Mouse (Mus musculus) hindbrain, embryonic 13.5 days (tissue): ENCODE measurements around the gene Map4k1. TPM values are rescaled to one million over a fixed set of nuclear protein-coding genes. Genes with fewer than 3 reads are reported as not detected.

ENCODE experiments used
- ATAC-seq: fragments of 200-750 bp; cut with Nextera tagmentation; 2 replicates; pipeline ENCODE4 v1.8.0; 2017; ENCODE audit warnings: moderate TSS enrichment; ENCODE audit not compliant: low FRiP score
- H3K27ac ChIP-seq: fragments of 300-500 bp; sonication (generic); 2 replicates; pipeline ENCODE4 v1.5.1; 2015; ENCODE audit warnings: inconsistent platforms, mild to moderate bottlenecking, moderate library complexity
- H3K27me3 ChIP-seq: fragments of 300-500 bp; sonication (generic); 2 replicates; pipeline ENCODE4 v1.6.1; 2015; ENCODE audit warnings: mild to moderate bottlenecking, inconsistent platforms
- H3K36me3 ChIP-seq: fragments of 300-500 bp; sonication (generic); 2 replicates; pipeline ENCODE4 v1.6.1; 2015; ENCODE audit warnings: mild to moderate bottlenecking, inconsistent platforms
- H3K4me1 ChIP-seq: fragments of 300-500 bp; sonication (generic); replicated peaks from 2 replicates; pipeline ENCODE4 v1.6.1; 2015; ENCODE audit warnings: inconsistent platforms
- H3K4me2 ChIP-seq: fragments of 300-500 bp; sonication (generic); 2 replicates; pipeline ENCODE4 v1.6.1; 2015; ENCODE audit warnings: inconsistent platforms, mild to moderate bottlenecking, moderate library complexity
- H3K4me3 ChIP-seq: fragments of 300-500 bp; sonication (generic); 2 replicates; pipeline ENCODE4 v1.5.1; 2015; ENCODE audit warnings: mild to moderate bottlenecking, inconsistent platforms
- H3K9ac ChIP-seq: fragments of 300-500 bp; sonication (generic); 2 replicates; pipeline ENCODE4 v1.6.1; 2015; ENCODE audit warnings: mild to moderate bottlenecking, inconsistent platforms
- H3K9me3 ChIP-seq: fragments of 300-500 bp; sonication (generic); 2 replicates; pipeline ENCODE4 v1.6.1; 2016; ENCODE audit warnings: inconsistent platforms
- WGBS: fragments of 180-500 bp; shearing (Covaris S2); methylation state at CpG from one replicate; pipeline ENCODE4 v1.1.7; 2015; 5-methylcytosine and 5-hydroxymethylcytosine counted together
- polyA plus RNA-seq: library from polyadenylated mRNA; unstranded; fragments of >200 nt; fragmentation: Nextera tagmentation; extraction: Ambion mirVana; gene quantifications from 2 replicates; pipeline ENCODE4 v1.2.1, GENCODE M21; 2015

Gene Map4k1
- polyA plus RNA-seq, 1 experiment from 2014 or later: 4.1 TPM

DNA sequence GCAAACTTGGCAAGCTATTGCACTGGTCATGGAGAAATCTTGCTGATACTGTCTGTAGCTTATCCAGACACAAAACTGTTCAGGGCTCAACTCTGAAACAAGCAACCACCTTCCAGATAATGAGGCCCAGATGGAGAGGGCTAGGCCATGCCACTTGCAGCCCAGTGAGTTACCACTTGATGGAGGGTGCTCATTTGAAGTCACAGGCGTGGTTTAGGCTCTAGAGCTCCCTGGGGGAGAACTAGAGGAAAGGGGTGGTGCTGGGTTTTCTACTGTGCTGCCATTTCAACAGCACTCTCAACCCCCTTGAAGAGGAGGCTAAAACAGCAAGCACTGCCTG, 35.6 kb upstream of the Map4k1 start:
- no peak for ATAC-seq

DNA sequence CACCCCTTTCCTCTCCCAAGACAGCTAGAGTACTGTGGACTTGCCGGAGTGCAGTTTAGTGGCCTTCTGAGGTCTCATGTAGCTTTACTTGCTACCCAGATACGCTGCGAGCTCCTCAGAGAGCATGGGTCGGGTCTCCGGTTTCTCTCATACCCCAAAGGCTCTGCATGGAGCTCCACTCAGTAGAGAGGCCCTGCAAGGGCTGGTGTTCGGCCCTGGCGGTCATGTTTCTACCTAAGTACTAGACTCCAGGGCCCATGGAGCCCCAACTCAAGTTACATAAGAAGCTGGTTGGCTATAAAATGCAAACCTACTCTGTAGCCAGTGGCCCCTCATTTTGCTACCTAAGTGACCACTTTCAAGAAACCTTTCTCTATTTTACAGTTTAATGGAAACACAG, 33.1 kb upstream of the Map4k1 start:
- Histone ChIP-seq H3K9ac (no peak overlapping the region), H3K4me2 (no peak overlapping the region), H3K9me3 (no peaks in the 10 kb centered on the region), H3K36me3 (no peaks in the 10 kb centered on the region), H3K27me3 (no peaks in the 10 kb centered on the region), H3K4me1 (peaks cover 57% of the 10 kb centered on the region), H3K27ac (no peak overlapping the region), H3K4me3 (no peak overlapping the region)
- no peak for ATAC-seq
- whole genome bisulfite sequencing: 91% methylated on average over 7 of the region's 7 CpGs

More for the DNA sequence above, 35.6 kb upstream of the Map4k1 start:
- Histone ChIP-seq H3K4me3 (no peak overlapping the region), H3K9ac (no peak overlapping the region), H3K36me3 (no peaks in the 10 kb centered on the region), H3K27me3 (no peaks in the 10 kb centered on the region), H3K4me2 (no peak overlapping the region), H3K9me3 (no peaks in the 10 kb centered on the region), H3K4me1 (peaks cover 41% of the 10 kb centered on the region), H3K27ac (peak overlapping the region; percentile 62)
- WGBS: 54% methylated on average over 1 of the region's 1 CpGs

DNA sequence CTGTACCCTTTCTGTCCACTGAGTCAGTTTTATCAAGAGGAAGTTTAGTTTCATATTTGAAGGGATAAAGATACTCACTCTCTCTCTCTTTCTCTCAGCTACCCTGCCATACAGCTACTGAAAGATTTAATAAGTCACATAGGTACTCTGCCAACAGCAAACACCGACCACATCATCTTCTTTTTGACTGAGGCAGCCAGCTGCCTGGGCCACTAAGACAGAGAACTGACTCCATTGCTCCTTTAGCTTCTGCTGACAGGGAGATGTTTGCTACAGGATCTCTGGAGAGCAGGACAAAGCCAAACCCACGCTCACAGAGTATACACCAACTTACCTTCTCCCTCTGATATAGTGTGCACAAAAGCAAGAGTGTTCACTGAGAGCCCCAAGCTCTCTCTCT, 32.6 kb upstream of the Map4k1 start:
- no peak overlapping the region for H3K9ac ChIP-seq
- no peaks in the 10 kb centered on the region for H3K27me3 ChIP-seq
- no peak overlapping the region for H3K4me2 ChIP-seq
- no peaks in the 10 kb centered on the region for H3K36me3 ChIP-seq
- WGBS: 88% methylated on average over 2 of the region's 2 CpGs
- no peak overlapping the region for H3K4me3 ChIP-seq
- ATAC-seq: no peak
- H3K4me1 ChIP-seq: peaks cover 62% of the 10 kb centered on the region
- H3K27ac ChIP-seq: no peak overlapping the region
- no peaks in the 10 kb centered on the region for H3K9me3 ChIP-seq

DNA sequence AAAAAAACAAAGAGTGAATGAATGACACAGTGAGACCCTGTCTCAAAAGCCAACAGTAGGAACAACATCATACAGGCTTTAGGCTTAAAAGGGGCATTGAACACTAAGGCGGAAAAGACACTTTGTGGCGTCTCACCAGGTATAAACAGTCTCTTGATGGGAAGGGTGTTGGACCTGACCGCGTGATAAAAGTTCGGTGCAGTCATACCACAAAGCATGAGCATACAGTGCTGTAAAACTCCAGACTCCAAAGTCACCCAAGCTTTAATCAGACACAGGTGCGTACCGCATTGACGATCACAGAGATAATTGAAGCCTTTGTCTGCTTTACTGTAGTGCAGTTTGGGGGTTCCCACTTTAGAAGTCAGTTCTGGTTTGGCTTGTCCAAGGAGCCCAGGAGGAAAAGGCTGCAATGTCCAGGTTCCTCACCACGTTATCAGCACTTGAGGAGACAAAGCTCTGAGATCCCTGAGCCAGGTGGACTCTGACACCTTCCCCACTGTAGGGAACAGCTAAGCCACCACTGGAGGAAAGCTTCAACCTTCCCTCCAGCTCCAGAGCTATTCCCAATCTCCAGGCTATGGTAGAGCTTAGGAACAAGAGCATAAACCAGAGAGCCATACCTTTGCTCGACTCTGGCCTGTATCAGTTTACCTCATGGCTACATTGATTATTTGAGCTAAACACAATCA, 31.4 kb upstream of the Map4k1 start:
- Histone ChIP-seq H3K9me3 (no peaks in the 10 kb centered on the region), H3K4me3 (no peak overlapping the region), H3K4me1 (peaks cover 66% of the 10 kb centered on the region), H3K36me3 (no peaks in the 10 kb centered on the region), H3K27ac (no peak overlapping the region), H3K4me2 (no peak overlapping the region), H3K9ac (no peak overlapping the region), H3K27me3 (no peaks in the 10 kb centered on the region)
- no peak for ATAC-seq
- 94% methylated on average over 10 of the region's 10 CpGs for WGBS

DNA sequence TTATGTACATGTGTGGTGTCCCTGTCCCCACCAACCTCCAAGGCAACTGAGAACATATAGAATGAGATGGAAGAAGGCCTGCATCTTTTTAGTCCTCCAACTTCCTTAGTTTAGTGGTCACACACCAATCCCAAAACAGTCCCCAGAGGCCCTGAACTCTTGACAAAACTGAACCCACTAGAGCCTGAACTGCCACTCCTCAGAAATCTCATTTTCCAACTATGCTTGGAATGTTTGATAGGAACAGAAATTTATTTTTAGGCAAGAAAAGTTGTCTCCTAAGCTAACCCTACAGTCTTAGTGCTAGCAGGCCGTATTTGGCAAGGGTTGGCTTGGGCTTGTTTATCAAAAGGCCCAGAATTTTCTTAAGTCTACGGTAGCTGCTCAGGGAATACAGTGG, 30.1 kb upstream of the Map4k1 start:
- Histone ChIP-seq H3K9ac (no peak overlapping the region), H3K27ac (no peak overlapping the region), H3K4me1 (peaks cover 55% of the 10 kb centered on the region), H3K27me3 (no peaks in the 10 kb centered on the region), H3K4me3 (no peak overlapping the region), H3K9me3 (no peaks in the 10 kb centered on the region), H3K36me3 (no peaks in the 10 kb centered on the region), H3K4me2 (no peak overlapping the region)
- no peak for ATAC-seq
- 92% methylated on average over 2 of the region's 2 CpGs for WGBS

DNA sequence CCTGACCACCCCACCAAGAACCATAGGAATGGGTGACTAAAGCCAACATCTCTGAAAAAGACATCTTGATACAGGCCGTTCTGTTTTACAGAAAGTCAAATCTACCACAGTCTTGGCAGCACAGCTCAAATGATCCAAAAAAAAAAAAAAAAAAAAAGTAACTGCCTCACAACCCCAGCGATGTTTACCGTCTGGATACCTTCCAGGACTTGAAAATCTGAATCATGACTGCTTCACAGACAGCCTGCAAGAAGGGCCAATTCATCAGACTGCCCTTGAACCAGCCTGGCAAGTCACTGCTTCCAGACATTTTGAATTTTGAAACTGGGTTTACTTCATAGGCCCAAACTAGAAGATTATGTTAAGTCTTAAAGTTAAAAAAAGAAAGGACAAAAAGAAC, 29.1 kb upstream of the Map4k1 start:
- ATAC-seq: no peak; the same call in 1 of the 2 replicates
- H3K27ac ChIP-seq: peak overlapping the region; percentile 76; the same call in 1 of the 2 replicates
- peaks cover 54% of the 10 kb centered on the region for H3K4me1 ChIP-seq
- H3K36me3 ChIP-seq: no peaks in the 10 kb centered on the region
- WGBS: 36% methylated on average over 3 of the region's 3 CpGs
- no peak overlapping the region for H3K4me2 ChIP-seq
- H3K9me3 ChIP-seq: no peaks in the 10 kb centered on the region
- no peak overlapping the region for H3K4me3 ChIP-seq
- no peak overlapping the region for H3K9ac ChIP-seq
- no peaks in the 10 kb centered on the region for H3K27me3 ChIP-seq

DNA sequence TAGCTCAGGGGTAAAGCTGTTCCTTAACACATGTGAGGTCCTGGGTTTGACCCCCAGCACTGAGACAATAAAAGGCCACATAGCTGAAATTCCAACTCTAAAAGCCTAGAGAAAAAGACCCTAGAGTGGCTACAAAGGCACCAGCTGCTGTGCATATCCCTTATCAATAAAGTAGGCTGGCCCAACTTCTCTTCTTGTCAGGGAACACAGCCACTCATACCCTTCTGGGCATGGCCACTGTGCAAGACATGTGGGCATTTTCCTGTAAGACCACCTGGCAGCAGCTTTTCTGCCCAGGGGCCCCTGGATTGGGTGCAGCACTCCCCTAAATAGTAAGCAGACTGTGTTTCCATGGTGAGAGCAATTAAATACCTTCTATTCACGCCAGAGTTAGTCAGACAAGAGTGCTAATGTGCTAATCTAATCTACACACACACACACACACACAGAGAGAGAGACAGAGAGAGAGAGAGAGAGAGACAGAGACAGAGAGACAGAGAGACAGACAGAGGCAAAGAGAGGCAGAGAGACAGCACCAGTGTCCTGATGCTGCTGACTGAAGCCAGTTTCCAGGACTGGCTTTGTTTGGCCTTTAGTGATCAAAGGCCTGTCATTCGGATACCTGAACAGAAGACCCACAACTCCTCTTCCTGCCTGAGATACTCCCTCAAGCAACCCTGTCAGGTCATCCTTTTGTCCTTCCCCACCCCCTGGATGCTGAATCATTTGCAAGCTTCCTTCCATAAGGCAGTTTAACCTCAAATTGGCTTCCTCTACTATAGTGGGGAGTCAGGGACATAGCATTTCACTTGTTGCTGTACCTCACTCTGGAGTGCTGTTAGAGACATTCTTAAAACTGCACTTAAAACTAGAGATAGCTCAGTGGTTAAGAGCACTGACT, 28.1 kb upstream of the Map4k1 start:
- no peaks in the 10 kb centered on the region for H3K36me3 ChIP-seq

DNA sequence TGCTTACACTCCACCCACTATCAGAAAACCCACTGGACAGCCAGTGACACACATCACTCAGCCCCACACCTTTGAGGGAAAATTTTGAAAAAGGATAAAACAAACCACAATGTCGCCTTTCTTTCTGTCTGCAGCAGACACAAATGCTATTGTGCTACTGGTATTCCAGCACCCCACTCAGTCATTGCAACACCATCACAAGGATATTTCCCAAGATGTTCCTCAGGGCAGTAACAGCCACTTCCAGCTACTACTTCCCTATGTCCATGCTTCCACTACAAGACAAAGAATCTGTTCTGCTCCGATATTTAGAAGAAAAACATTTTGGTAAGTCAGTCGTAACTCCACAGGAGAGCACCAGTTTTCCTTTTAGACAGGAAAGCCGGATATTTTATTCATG, 27.1 kb upstream of the Map4k1 start:
- H3K4me3 ChIP-seq: no peak overlapping the region
- H3K9me3 ChIP-seq: no peaks in the 10 kb centered on the region
- H3K27ac ChIP-seq: no peak overlapping the region; the same call in 1 of the 2 replicates
- H3K4me1 ChIP-seq: peaks cover 62% of the 10 kb centered on the region
- no peak for ATAC-seq
- H3K27me3 ChIP-seq: no peaks in the 10 kb centered on the region
- no peaks in the 10 kb centered on the region for H3K36me3 ChIP-seq
- no peak overlapping the region for H3K9ac ChIP-seq
- 77% methylated on average over 4 of the region's 4 CpGs for WGBS
- no peak overlapping the region for H3K4me2 ChIP-seq

More for the DNA sequence above, 28.1 kb upstream of the Map4k1 start:
- Histone ChIP-seq H3K4me1 (peaks cover 59% of the 10 kb centered on the region), H3K27ac (peak overlapping the region; percentile 76), H3K9ac (0 out of 2 replicates have a peak overlapping the region, but pooled peaks have one; percentile 13), H3K4me2 (0 out of 2 replicates have a peak overlapping the region, but pooled peaks have one; percentile 19), H3K27me3 (no peaks in the 10 kb centered on the region), H3K9me3 (no peaks in the 10 kb centered on the region), H3K4me3 (no peak overlapping the region)
- 15% methylated on average over 2 of the region's 2 CpGs for WGBS
- ATAC-seq: peak; percentile 59

DNA sequence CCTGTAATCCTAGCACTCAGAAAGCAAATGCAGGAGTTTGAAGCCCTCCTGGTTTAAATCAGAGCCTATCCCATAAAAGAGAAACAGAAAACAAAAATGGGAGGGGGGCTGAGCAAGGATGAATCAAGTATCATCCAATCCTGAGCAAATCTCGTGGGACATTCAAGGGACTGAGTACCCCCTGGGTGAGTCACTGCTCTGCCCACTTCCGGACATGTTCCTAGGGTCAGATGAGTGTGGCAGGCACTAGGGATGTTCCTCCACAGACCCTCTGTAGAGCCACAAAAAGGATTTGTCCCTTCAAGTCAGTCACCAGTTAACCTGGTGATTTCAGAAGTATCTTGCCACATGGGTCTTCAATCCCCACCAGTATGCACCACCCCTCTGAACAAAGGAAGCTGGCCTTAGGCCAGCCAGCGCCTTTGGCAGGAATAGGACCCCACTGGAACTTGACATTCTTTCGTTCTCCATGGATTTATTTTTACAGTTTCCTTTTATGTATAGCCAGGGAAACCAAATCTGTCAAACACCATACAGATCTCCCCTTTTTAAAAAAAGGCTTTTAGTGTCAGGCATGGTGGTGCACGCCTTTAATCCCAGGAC, 26.5 kb upstream of the Map4k1 start:
- Histone ChIP-seq H3K4me1 (peaks cover 68% of the 10 kb centered on the region), H3K36me3 (no peaks in the 10 kb centered on the region), H3K27me3 (no peaks in the 10 kb centered on the region), H3K4me2 (no peak overlapping the region), H3K27ac (0 out of 2 replicates have a peak overlapping the region, but pooled peaks have one; percentile 14), H3K9ac (no peak overlapping the region), H3K9me3 (no peaks in the 10 kb centered on the region), H3K4me3 (no peak overlapping the region)
- ATAC-seq: no peak
- WGBS: 55% methylated on average over 5 of the region's 5 CpGs

DNA sequence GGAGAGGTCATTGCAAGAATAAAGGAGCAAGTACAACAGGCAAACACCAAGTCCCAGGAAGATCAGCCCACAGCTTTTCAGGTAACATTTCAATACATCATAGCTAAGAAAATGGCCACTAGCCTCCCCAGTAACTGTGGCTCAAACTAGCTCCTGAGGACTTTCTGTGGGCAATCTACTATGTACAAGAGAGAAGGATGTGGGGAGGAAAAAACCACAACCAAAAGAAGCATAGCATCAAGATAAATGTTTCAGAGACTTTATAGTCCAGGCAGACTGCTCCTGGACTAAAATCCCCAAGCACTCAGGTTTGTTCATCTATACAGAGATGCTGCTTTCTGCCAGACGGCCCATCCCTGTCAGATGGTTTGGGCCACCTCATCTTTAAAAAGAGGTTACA, 25.6 kb upstream of the Map4k1 start:
- WGBS: 90% methylated on average over 1 of the region's 1 CpGs
- Histone ChIP-seq H3K27ac (no peak overlapping the region), H3K4me1 (peaks cover 77% of the 10 kb centered on the region), H3K9me3 (no peaks in the 10 kb centered on the region), H3K36me3 (no peaks in the 10 kb centered on the region), H3K9ac (no peak overlapping the region), H3K4me2 (no peak overlapping the region), H3K27me3 (no peaks in the 10 kb centered on the region), H3K4me3 (no peak overlapping the region)
- no peak for ATAC-seq

DNA sequence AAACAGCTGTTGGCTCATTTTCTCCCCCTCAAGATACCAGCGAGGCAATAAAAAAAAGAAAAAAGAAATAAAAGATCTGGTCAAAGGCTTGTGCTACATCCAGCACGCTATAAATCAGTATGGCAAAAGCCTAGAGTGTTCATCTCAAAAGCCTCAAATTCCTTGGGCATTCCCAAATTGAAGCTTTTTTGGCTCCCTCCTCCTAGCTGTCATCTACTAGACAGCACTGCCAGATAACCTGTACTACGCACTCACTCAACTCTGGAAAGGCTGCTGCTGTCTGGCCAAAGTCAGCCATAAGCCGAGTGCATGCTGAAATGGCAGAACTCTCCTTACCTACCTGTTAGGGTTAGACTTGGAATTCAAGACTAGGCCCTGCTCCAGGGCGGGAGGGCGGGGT, 24.6 kb upstream of the Map4k1 start:
- Histone ChIP-seq H3K9ac (no peak overlapping the region), H3K4me1 (peaks cover 71% of the 10 kb centered on the region)

DNA sequence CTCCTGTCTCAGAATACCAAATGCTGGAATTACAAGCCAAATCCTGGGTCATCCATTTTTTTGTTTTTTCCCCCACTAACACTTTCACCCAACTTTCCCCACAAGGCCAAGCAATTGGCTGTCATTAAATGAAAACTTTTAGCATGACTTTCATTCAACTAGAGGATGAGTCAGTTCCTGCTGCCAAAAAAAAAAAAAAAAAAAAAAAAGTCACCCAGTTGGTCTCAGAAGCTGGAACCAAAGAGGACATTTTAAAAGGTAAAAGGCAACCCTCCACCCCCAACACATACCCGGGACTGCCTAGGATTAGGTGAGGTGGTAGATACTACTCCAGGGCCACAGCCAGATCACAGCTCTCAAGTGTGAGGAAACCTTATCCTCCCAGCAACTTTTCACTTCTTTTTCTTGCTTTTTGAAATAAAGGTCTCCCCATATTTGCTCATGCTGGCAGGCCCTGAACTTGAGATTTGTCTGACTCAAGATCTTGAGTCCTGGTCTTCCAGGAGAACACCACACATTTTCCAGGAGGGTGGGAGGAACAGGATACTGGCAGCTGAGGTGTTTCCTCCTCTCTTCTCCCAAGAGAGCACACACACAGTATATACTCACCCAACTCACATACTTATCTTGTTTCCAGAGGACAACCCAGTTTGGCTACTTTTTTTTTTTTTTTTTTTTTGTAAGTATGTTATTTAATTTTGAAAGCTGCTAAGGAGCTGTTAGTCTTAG, 23.7 kb upstream of the Map4k1 start:
- Histone ChIP-seq H3K27ac (no peak overlapping the region), H3K4me2 (no peak overlapping the region), H3K4me1 (peaks cover 66% of the 10 kb centered on the region), H3K36me3 (no peaks in the 10 kb centered on the region), H3K4me3 (no peak overlapping the region), H3K9ac (no peak overlapping the region), H3K27me3 (no peaks in the 10 kb centered on the region), H3K9me3 (no peaks in the 10 kb centered on the region)
- ATAC-seq: no peak
- 90% methylated on average over 1 of the region's 1 CpGs for WGBS

More for the DNA sequence above, 24.6 kb upstream of the Map4k1 start:
- no peaks in the 10 kb centered on the region for H3K9me3 ChIP-seq
- H3K27me3 ChIP-seq: no peaks in the 10 kb centered on the region
- no peak overlapping the region for H3K4me2 ChIP-seq
- ATAC-seq: no peak
- 85% methylated on average over 6 of the region's 6 CpGs for WGBS
- H3K27ac ChIP-seq: no peak overlapping the region
- no peaks in the 10 kb centered on the region for H3K36me3 ChIP-seq
- no peak overlapping the region for H3K4me3 ChIP-seq
